Mouse (Mus musculus): Measurements from ENCODE around the gene Rfesd. TPM values are rescaled to one million over a fixed set of nuclear protein-coding genes. Genes with fewer than 3 reads are reported as not detected.

The Rfesd gene
- total RNA-seq, 2 experiments from 2014 or later = 18.7 to 19.3 TPM

- Histone ChIP-seq H3K27ac (no peak overlapping the region), H3K4me3 (no peak overlapping the region)
- intact Hi-C loops (cut with DNase I) = no loop called here
- no peak for DNase-seq (ENCODE audit: extremely low spot score in 1 of 2, low spot score in 2 of 2)
- no peak for TF ChIP-seq CTCF (IDR thresholded peaks at IDR 0.05)
Observed at GRCm38 (mm10) chr13:76044971-76045370, 26.5 kb upstream of the Rfesd start.

GRCm38 (mm10) chr13:76042455-76042854, 23.9 kb upstream of the Rfesd start:
- intact Hi-C loops (cut with DNase I) = no loop called here

GRCm38 (mm10) chr13:76024588-76024987, 6.1 kb upstream of the Rfesd start:
- Histone ChIP-seq H3K4me3 (no peak overlapping the region), H3K27ac (no peak overlapping the region)
- DNase-seq (ENCODE audit: extremely low spot score in 1 of 2, low spot score in 2 of 2) = no peak
- intact Hi-C loops (cut with DNase I) = loop anchor here (5.0 to 10.0 kb wide), 3 partner anchors 147 to 1162 kb away; no protein-coding TSS in a partner anchor
- TF ChIP-seq CTCF (IDR thresholded peaks at IDR 0.05) = no peak

More at GRCm38 (mm10) chr13:76042455-76042854, 23.9 kb upstream of the Rfesd start:
- DNase-seq (ENCODE audit: extremely low spot score in 1 of 2, low spot score in 2 of 2) = no peak
- Histone ChIP-seq H3K27ac (no peak overlapping the region), H3K4me3 (no peak overlapping the region)
- no peak for TF ChIP-seq CTCF (IDR thresholded peaks at IDR 0.05)

- intact Hi-C loops (cut with DNase I) = loop anchor here (2.0 to 10.0 kb wide), 4 partner anchors 144 to 1159 kb away; no protein-coding TSS in a partner anchor
- Histone ChIP-seq H3K27ac (no peak overlapping the region), H3K4me3 (no peak overlapping the region)
- peak; percentile 58 for TF ChIP-seq CTCF (IDR thresholded peaks at IDR 0.05)
- no peak for DNase-seq (ENCODE audit: extremely low spot score in 1 of 2, low spot score in 2 of 2)
Observed at GRCm38 (mm10) chr13:76021782-76022181, 3.3 kb upstream of the Rfesd start.

- DNase-seq (ENCODE audit: extremely low spot score in 1 of 2, low spot score in 2 of 2) = no peak
- peak overlapping the region; percentile 98 for H3K27ac ChIP-seq
- intact Hi-C loops (cut with DNase I) = loop anchor here (1.0 to 10.0 kb wide), 5 partner anchors 37 to 1377 kb away; partner anchors contain the start of genes Ell2, Gpr150 and Rhobtb3
- H3K4me3 ChIP-seq = peak overlapping the region; percentile 81
- no peak for TF ChIP-seq CTCF (IDR thresholded peaks at IDR 0.05)
Observed at GRCm38 (mm10) chr13:76018844-76019400, 403 bp upstream of the Rfesd start.

GRCm38 (mm10) chr13:76017465-76017864, 1.1 kb downstream of the Rfesd start:
- peak overlapping the region; percentile 98 for H3K27ac ChIP-seq
- no peak for TF ChIP-seq CTCF (IDR thresholded peaks at IDR 0.05)
- peak overlapping the region; percentile 81 for H3K4me3 ChIP-seq
- intact Hi-C loops (cut with DNase I) = loop anchor here (5.0 to 10.0 kb wide), 2 partner anchors 313 to 1375 kb away; partner anchors contain the start of gene Ell2
- no peak for DNase-seq (ENCODE audit: extremely low spot score in 1 of 2, low spot score in 2 of 2)

- TF ChIP-seq CTCF (IDR thresholded peaks at IDR 0.05) = no peak
- intact Hi-C loops (cut with DNase I) = loop anchor here (10.0 kb wide), 1 partner anchor 310 kb away; the partner anchor contains the start of gene Ell2
- Histone ChIP-seq H3K27ac (no peak overlapping the region), H3K4me3 (no peak overlapping the region)
- no peak for DNase-seq (ENCODE audit: extremely low spot score in 1 of 2, low spot score in 2 of 2)
Observed at GRCm38 (mm10) chr13:76014511-76014910, 4.0 kb downstream of the Rfesd start.

GRCm38 (mm10) chr13:76003272-76003671, 15.2 kb downstream of the Rfesd start:
- intact Hi-C loops (cut with DNase I) = no loop called here
- no peak for TF ChIP-seq CTCF (IDR thresholded peaks at IDR 0.05)
- DNase-seq (ENCODE audit: extremely low spot score in 1 of 2, low spot score in 2 of 2) = no peak
- no peak overlapping the region for H3K27ac ChIP-seq
- H3K4me3 ChIP-seq = no peak overlapping the region

- intact Hi-C loops (cut with DNase I) = no loop called here
- DNase-seq (ENCODE audit: extremely low spot score in 1 of 2, low spot score in 2 of 2) = no peak
- H3K27ac ChIP-seq = no peak overlapping the region
- H3K4me3 ChIP-seq = no peak overlapping the region
- no peak for TF ChIP-seq CTCF (IDR thresholded peaks at IDR 0.05)
Observed at GRCm38 (mm10) chr13:75992169-75993028, 26.1 kb downstream of the Rfesd start.

- intact Hi-C loops (cut with DNase I) = no loop called here
- Histone ChIP-seq H3K4me3 (no peak overlapping the region), H3K27ac (peak overlapping the region; percentile 61; the same call in 1 of the 2 replicates)
- no peak for TF ChIP-seq CTCF (IDR thresholded peaks at IDR 0.05)
- no peak for DNase-seq (ENCODE audit: extremely low spot score in 1 of 2, low spot score in 2 of 2)
Observed at GRCm38 (mm10) chr13:75988096-75988495, 30.4 kb downstream of the Rfesd start.

GRCm38 (mm10) chr13:75981901-75982300, 36.6 kb downstream of the Rfesd start:
- Histone ChIP-seq H3K27ac (no peak overlapping the region), H3K4me3 (no peak overlapping the region)
- no peak for DNase-seq (ENCODE audit: extremely low spot score in 1 of 2, low spot score in 2 of 2)
- intact Hi-C loops (cut with DNase I) = no loop called here
- TF ChIP-seq CTCF (IDR thresholded peaks at IDR 0.05) = peak; percentile 28; the same call in 1 of the 2 replicates

GRCm38 (mm10) chr13:75976649-75977048, 41.9 kb downstream of the Rfesd start:
- Histone ChIP-seq H3K27ac (no peak overlapping the region), H3K4me3 (no peak overlapping the region)
- intact Hi-C loops (cut with DNase I) = no loop called here
- DNase-seq (ENCODE audit: extremely low spot score in 1 of 2, low spot score in 2 of 2) = no peak
- TF ChIP-seq CTCF (IDR thresholded peaks at IDR 0.05) = no peak

Measured in left cerebral cortex, adult 2 months (tissue).